Mouse (Mus musculus) c-Kit-negative CD71-positive TER-119-positive erythroid progenitor cells, embryonic 14.5 days (primary cell): Measurements from ENCODE around the gene Tecta.
A peak's percentile ranks its signal among the peaks of the same experiment; 100 is the strongest.

Source experiments
- DNase-seq: peaks from one replicate; pipeline ENCODE4 v3.0.0-alpha.2; 2013; ENCODE audit warnings: low read depth, low spot score

The Tecta gene

GRCm38 (mm10) chr9:42387038-42387437, 12.7 kb downstream of the Tecta start:
- no peak for DNase-seq

- no peak for DNase-seq
These were observed 14.1 kb downstream of the Tecta start for GRCm38 (mm10) chr9:42385656-42386055.

GRCm38 (mm10) chr9:42382628-42383347, 16.9 kb downstream of the Tecta start:
- no peak for DNase-seq

GRCm38 (mm10) chr9:42382063-42382462, 17.7 kb downstream of the Tecta start:
- DNase-seq = no peak

- no peak for DNase-seq
These were observed 21.7 kb downstream of the Tecta start for GRCm38 (mm10) chr9:42378071-42378470.

- no peak for DNase-seq
These were observed 22.1 kb downstream of the Tecta start for GRCm38 (mm10) chr9:42377656-42378055.

- DNase-seq = peak; percentile 5
These were observed 27.9 kb downstream of the Tecta start for GRCm38 (mm10) chr9:42371670-42372368.

- no peak for DNase-seq
These were observed 42.1 kb downstream of the Tecta start for GRCm38 (mm10) chr9:42357585-42357984.

GRCm38 (mm10) chr9:42354871-42355270, 44.9 kb downstream of the Tecta start:
- no peak for DNase-seq

GRCm38 (mm10) chr9:42349791-42350190, 49.9 kb downstream of the Tecta start:
- no peak for DNase-seq

- DNase-seq = no peak
These were observed 53.4 kb downstream of the Tecta start for GRCm38 (mm10) chr9:42346297-42346696.

GRCm38 (mm10) chr9:42339151-42339550, 60.6 kb downstream of the Tecta start:
- DNase-seq = no peak

- no peak for DNase-seq
These were observed 62.7 kb downstream of the Tecta start for GRCm38 (mm10) chr9:42337026-42337425.

GRCm38 (mm10) chr9:42336575-42336974, 63.2 kb downstream of the Tecta start:
- no peak for DNase-seq

- DNase-seq = no peak
These were observed 64.8 kb downstream of the Tecta start for GRCm38 (mm10) chr9:42334885-42335284.

- DNase-seq = no peak
These were observed 67.0 kb downstream of the Tecta start for GRCm38 (mm10) chr9:42332692-42333091.

GRCm38 (mm10) chr9:42331341-42331740, 68.4 kb downstream of the Tecta start:
- DNase-seq = no peak

GRCm38 (mm10) chr9:42329753-42330152, 70.0 kb downstream of the Tecta start:
- DNase-seq = no peak

- peak; percentile 22 for DNase-seq
These were observed 72.9 kb downstream of the Tecta start for GRCm38 (mm10) chr9:42326688-42327440.

GRCm38 (mm10) chr9:42324640-42325394, 74.9 kb downstream of the Tecta start:
- DNase-seq = no peak

- no peak for DNase-seq
These were observed 76.5 kb downstream of the Tecta start for GRCm38 (mm10) chr9:42323238-42323637.

- DNase-seq = no peak
These were observed 78.3 kb downstream of the Tecta start for GRCm38 (mm10) chr9:42321442-42321841.
